Mouse (Mus musculus): ENCODE results near the gene Nfkb2. TPM values are rescaled to one million over a fixed set of nuclear protein-coding genes. Genes with fewer than 3 reads are reported as not detected.

The Nfkb2 gene
- polyA plus RNA-seq, 1 experiment, result 20.4 TPM

DNA sequence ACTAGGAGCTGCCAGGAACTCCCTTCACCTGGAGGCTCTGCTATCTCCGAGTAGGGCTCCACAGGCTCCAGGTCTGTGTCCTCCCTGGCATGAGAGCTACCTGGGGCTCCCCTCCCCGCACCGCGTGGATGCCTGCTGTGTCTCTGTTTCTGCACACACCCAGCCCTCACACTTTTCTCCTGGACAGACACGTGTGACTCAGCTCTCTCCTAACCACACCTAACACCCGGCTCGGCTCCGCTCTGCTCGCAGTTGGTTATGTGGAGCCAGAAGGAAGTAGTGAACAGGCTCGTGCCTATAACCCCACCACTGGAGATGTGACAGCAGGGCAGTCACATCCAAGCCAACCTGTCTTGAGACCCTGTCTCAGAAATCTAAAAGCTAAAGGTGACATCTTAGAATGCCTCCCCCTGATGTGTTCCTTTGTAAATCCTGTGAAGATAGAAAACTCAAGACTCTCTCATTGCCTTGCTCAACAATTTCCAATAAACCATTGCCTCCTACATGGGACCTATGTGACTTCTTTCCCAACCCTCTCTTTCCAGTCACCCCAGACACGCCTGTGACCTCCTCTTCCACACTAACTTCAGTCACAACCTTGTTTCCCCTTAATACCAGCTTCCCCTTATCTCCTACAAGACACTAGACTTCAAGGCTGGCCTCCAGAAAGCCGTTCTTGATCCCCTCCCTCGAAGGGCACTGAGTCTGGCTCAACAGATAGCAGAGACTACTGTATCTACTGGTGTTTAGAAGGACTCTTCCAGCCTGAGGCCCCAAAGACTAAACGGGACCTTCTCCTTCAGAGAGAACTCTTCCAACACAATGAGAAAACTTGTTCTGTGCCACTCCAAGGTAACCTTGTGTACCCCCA lies 11.0 kb downstream of the Nfkb2 start:
- no peak for TF ChIP-seq POLR2A (IDR thresholded peaks at IDR 0.05; ENCODE audit: insufficient read depth, low read length)
- TF ChIP-seq CTCF (IDR thresholded peaks at IDR 0.05; ENCODE audit: low read depth, low read length), result no peak
- TF ChIP-seq EP300 (IDR thresholded peaks at IDR 0.05; ENCODE audit: insufficient read depth, low read depth, low read length), result no peak
- Histone ChIP-seq H3K27ac (ENCODE audit: insufficient read depth, low read length) (no peak overlapping the region), H3K27me3 (ENCODE audit: control insufficient read depth, insufficient read depth, low read length, poor library complexity, severe bottlenecking) (peaks cover 9% of the 10 kb centered on the region)

GRCm38 (mm10) chr19:46315752-46316610 lies 11.9 kb downstream of the Nfkb2 start:
- Histone ChIP-seq H3K9me3 (replicated peaks; ENCODE audit: control insufficient read depth, insufficient read depth, low read length, poor library complexity, severe bottlenecking) (no peaks in the 10 kb centered on the region), H3K9ac (ENCODE audit: low read depth, poor library complexity, severe bottlenecking) (no peak overlapping the region), H3K36me3 (ENCODE audit: control insufficient read depth, insufficient read depth, low read length, poor library complexity, severe bottlenecking) (no peaks in the 10 kb centered on the region), H3K4me3 (ENCODE audit: low read depth, low read length) (no peak overlapping the region), H3K27ac (ENCODE audit: insufficient read depth, low read length) (no peak overlapping the region), H3K4me1 (ENCODE audit: control insufficient read depth, insufficient read depth, low read length) (no peaks in the 10 kb centered on the region), H3K27me3 (ENCODE audit: control insufficient read depth, insufficient read depth, low read length, poor library complexity, severe bottlenecking) (peaks cover 9% of the 10 kb centered on the region)
- TF ChIP-seq POLR2A (IDR thresholded peaks at IDR 0.05; ENCODE audit: insufficient read depth, low read length), result no peak
- TF ChIP-seq EP300 (IDR thresholded peaks at IDR 0.05; ENCODE audit: insufficient read depth, low read depth, low read length), result no peak
- no peak for TF ChIP-seq CTCF (IDR thresholded peaks at IDR 0.05; ENCODE audit: low read depth, low read length)

More for the DNA sequence above, 11.0 kb downstream of the Nfkb2 start:
- Histone ChIP-seq H3K4me1 (ENCODE audit: control insufficient read depth, insufficient read depth, low read length) (no peaks in the 10 kb centered on the region), H3K9ac (ENCODE audit: low read depth, poor library complexity, severe bottlenecking) (no peak overlapping the region), H3K9me3 (replicated peaks; ENCODE audit: control insufficient read depth, insufficient read depth, low read length, poor library complexity, severe bottlenecking) (no peaks in the 10 kb centered on the region), H3K36me3 (ENCODE audit: control insufficient read depth, insufficient read depth, low read length, poor library complexity, severe bottlenecking) (no peaks in the 10 kb centered on the region), H3K4me3 (ENCODE audit: low read depth, low read length) (no peak overlapping the region)

DNA sequence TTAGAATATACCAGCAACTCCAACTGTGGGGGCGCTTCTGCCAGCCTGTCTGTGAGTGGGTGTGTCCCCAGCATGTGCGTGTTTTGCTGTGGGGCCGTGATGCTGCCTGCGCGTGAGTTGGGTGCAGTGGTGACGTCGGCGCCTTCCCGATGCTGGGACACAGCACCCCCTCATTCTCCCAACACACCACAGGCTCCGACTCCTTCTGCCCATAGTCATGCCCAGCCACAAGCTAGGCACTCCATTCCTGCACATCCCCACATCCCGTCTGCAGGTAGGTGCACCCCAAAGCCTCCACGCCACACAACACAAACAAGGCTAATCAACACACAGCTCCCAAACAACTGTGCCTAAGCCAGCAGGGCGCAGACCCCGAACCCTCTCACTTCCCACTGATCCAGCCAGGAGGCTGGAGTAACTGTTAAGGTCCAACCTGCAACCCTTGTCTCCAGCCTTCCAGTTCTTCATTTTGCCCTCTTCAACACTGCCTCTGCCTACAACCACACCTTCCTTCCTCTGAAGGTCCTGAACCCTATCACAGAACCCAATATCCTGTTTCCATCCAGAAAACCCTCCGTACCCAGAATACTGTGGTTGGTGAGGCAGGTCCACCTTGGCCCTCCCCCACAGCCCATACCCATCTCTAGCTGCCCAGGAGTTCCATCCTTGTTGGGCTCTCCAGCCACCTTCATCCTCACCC lies 12.9 kb downstream of the Nfkb2 start:
- H3K27ac ChIP-seq (ENCODE audit: insufficient read depth, low read length), result no peak overlapping the region
- H3K36me3 ChIP-seq (ENCODE audit: control insufficient read depth, insufficient read depth, low read length, poor library complexity, severe bottlenecking), result no peaks in the 10 kb centered on the region
- TF ChIP-seq CTCF (IDR thresholded peaks at IDR 0.05; ENCODE audit: low read depth, low read length), result no peak
- TF ChIP-seq EP300 (IDR thresholded peaks at IDR 0.05; ENCODE audit: insufficient read depth, low read depth, low read length), result no peak
- TF ChIP-seq POLR2A (IDR thresholded peaks at IDR 0.05; ENCODE audit: insufficient read depth, low read length), result no peak
- H3K27me3 ChIP-seq (ENCODE audit: control insufficient read depth, insufficient read depth, low read length, poor library complexity, severe bottlenecking), result peaks cover 9% of the 10 kb centered on the region
- H3K9ac ChIP-seq (ENCODE audit: low read depth, poor library complexity, severe bottlenecking), result peak overlapping the region; percentile 30
- peak overlapping the region; percentile 57 for H3K4me3 ChIP-seq (ENCODE audit: low read depth, low read length)
- no peaks in the 10 kb centered on the region for H3K9me3 ChIP-seq (replicated peaks; ENCODE audit: control insufficient read depth, insufficient read depth, low read length, poor library complexity, severe bottlenecking)
- no peaks in the 10 kb centered on the region for H3K4me1 ChIP-seq (ENCODE audit: control insufficient read depth, insufficient read depth, low read length)

- Histone ChIP-seq H3K36me3 (ENCODE audit: control insufficient read depth, insufficient read depth, low read length, poor library complexity, severe bottlenecking) (no peaks in the 10 kb centered on the region), H3K9me3 (replicated peaks; ENCODE audit: control insufficient read depth, insufficient read depth, low read length, poor library complexity, severe bottlenecking) (no peaks in the 10 kb centered on the region), H3K4me3 (ENCODE audit: low read depth, low read length) (peak overlapping the region; percentile 57), H3K9ac (ENCODE audit: low read depth, poor library complexity, severe bottlenecking) (peak overlapping the region; percentile 30), H3K4me1 (ENCODE audit: control insufficient read depth, insufficient read depth, low read length) (no peaks in the 10 kb centered on the region), H3K27me3 (ENCODE audit: control insufficient read depth, insufficient read depth, low read length, poor library complexity, severe bottlenecking) (peaks cover 9% of the 10 kb centered on the region), H3K27ac (ENCODE audit: insufficient read depth, low read length) (no peak overlapping the region)
- TF ChIP-seq POLR2A (IDR thresholded peaks at IDR 0.05; ENCODE audit: insufficient read depth, low read length), result no peak
- TF ChIP-seq CTCF (IDR thresholded peaks at IDR 0.05; ENCODE audit: low read depth, low read length), result no peak
- TF ChIP-seq EP300 (IDR thresholded peaks at IDR 0.05; ENCODE audit: insufficient read depth, low read depth, low read length), result no peak
These were observed 13.4 kb downstream of the Nfkb2 start for GRCm38 (mm10) chr19:46317546-46317885.

- H3K4me1 ChIP-seq (ENCODE audit: control insufficient read depth, insufficient read depth, low read length), result no peaks in the 10 kb centered on the region
- TF ChIP-seq CTCF (IDR thresholded peaks at IDR 0.05; ENCODE audit: low read depth, low read length) (no peak), POLR2A (IDR thresholded peaks at IDR 0.05; ENCODE audit: insufficient read depth, low read length) (no peak), EP300 (IDR thresholded peaks at IDR 0.05; ENCODE audit: insufficient read depth, low read depth, low read length) (no peak)
These were observed 13.9 kb downstream of the Nfkb2 start for GRCm38 (mm10) chr19:46318031-46318471.

More at GRCm38 (mm10) chr19:46318031-46318471, 13.9 kb downstream of the Nfkb2 start:
- H3K4me3 ChIP-seq (ENCODE audit: low read depth, low read length), result peak overlapping the region; percentile 31
- H3K36me3 ChIP-seq (ENCODE audit: control insufficient read depth, insufficient read depth, low read length, poor library complexity, severe bottlenecking), result no peaks in the 10 kb centered on the region
- peaks cover 9% of the 10 kb centered on the region for H3K27me3 ChIP-seq (ENCODE audit: control insufficient read depth, insufficient read depth, low read length, poor library complexity, severe bottlenecking)
- no peak overlapping the region for H3K27ac ChIP-seq (ENCODE audit: insufficient read depth, low read length)
- H3K9me3 ChIP-seq (replicated peaks; ENCODE audit: control insufficient read depth, insufficient read depth, low read length, poor library complexity, severe bottlenecking), result no peaks in the 10 kb centered on the region
- peak overlapping the region; percentile 30 for H3K9ac ChIP-seq (ENCODE audit: low read depth, poor library complexity, severe bottlenecking)
